Mouse (Mus musculus) megakaryocyte, embryonic 14.5 days (primary cell): Measurements from ENCODE around the gene Dpy30.

Experiments
- FLI1 ChIP-seq: IDR thresholded peaks from 2 replicates; pipeline ENCODE4 v1.6.1; 2012; ENCODE audit warnings: low read length, inconsistent platforms, mixed read lengths
- GATA1 ChIP-seq: IDR thresholded peaks from 3 replicates; pipeline ENCODE4 v1.6.1; 2012; ENCODE audit warnings: mixed read lengths, low read length, inconsistent platforms, borderline replicate concordance

- TF ChIP-seq GATA1 (no peak), FLI1 (no peak)
Observed at GRCm38 (mm10) chr17:74363592-74363991, 39.8 kb upstream of the Dpy30 start.
